Mouse (Mus musculus) liver, embryonic 14.5 days (tissue): ENCODE measurements around the gene Pgghg. TPM values are rescaled to one million over a fixed set of nuclear protein-coding genes. Genes with fewer than 3 reads are reported as not detected.

Experiments used
- ATAC-seq: fragments of 200-750 bp; cut with Nextera tagmentation; 2 replicates; pipeline ENCODE4 v1.8.0; 2017; ENCODE audit warnings: moderate number of reproducible peaks, mild to moderate bottlenecking, moderate library complexity; ENCODE audit not compliant: insufficient read depth
- DNase-seq, 3 experiments: peaks; one replicate each; pipeline ENCODE4 v3.0.0-alpha.2; 2012 to 2013; ENCODE audit warnings: low read depth in 3 of 3, low spot score in 3 of 3
- H3K27ac ChIP-seq: fragments of 300-500 bp; sonication (generic); 2 replicates; pipeline ENCODE4 v1.5.1; 2014; ENCODE audit warnings: moderate library complexity, mild to moderate bottlenecking, control low read depth, inconsistent platforms
- H3K27me3 ChIP-seq: fragments of 300-500 bp; sonication (generic); 2 replicates; pipeline ENCODE4 v1.6.1; 2014; ENCODE audit warnings: mild to moderate bottlenecking, low read length, moderate library complexity; ENCODE audit not compliant: control insufficient read depth, insufficient read depth
- H3K36me3 ChIP-seq: fragments of 300-500 bp; sonication (generic); replicated peaks from 2 replicates; pipeline ENCODE4 v1.6.1; 2014; ENCODE audit warnings: low read depth; ENCODE audit not compliant: control insufficient read depth, insufficient read depth
- H3K4me1 ChIP-seq, 2 experiments: fragments of 200-500 bp in 1 of 2; fragments of 300-500 bp in 1 of 2; sonication (generic) in 1 of 2; replicated peaks; 2 replicates each; pipeline ENCODE4 v1.6.1; 2012 to 2014; ENCODE audit warnings: antibody characterized with exemption in 1 of 2, inconsistent platforms in 1 of 2, low read length in 1 of 2; ENCODE audit not compliant: control insufficient read depth in 2 of 2, insufficient read depth in 2 of 2
- H3K4me2 ChIP-seq: fragments of 300-500 bp; sonication (generic); 2 replicates; pipeline ENCODE4 v1.6.1; 2014; ENCODE audit warnings: low read depth, mild to moderate bottlenecking, control low read depth, moderate library complexity
- H3K4me3 ChIP-seq, 2 experiments: fragments of 200-500 bp in 1 of 2; fragments of 300-500 bp in 1 of 2; sonication (generic) in 1 of 2; 2 replicates each; pipeline ENCODE4 v1.5.1; 2012 to 2014; ENCODE audit warnings: low read depth in 2 of 2, low read length in 2 of 2, mild to moderate bottlenecking in 2 of 2, control low read depth in 1 of 2, inconsistent platforms in 1 of 2, moderate library complexity in 1 of 2; ENCODE audit not compliant: insufficient read depth in 1 of 2
- H3K9ac ChIP-seq: fragments of 300-500 bp; sonication (generic); replicated peaks from 2 replicates; pipeline ENCODE4 v1.6.1; 2014; ENCODE audit warnings: mild to moderate bottlenecking, control low read depth, moderate library complexity
- H3K9me3 ChIP-seq: fragments of 300-500 bp; sonication (generic); 2 replicates; pipeline ENCODE4 v1.6.1; 2016; ENCODE audit warnings: low read length, mixed read lengths; ENCODE audit not compliant: control insufficient read depth
- CTCF ChIP-seq: IDR thresholded peaks from 2 replicates; pipeline ENCODE4 v1.5.1; 2016; ENCODE audit warnings: antibody characterized with exemption, low read depth, control low read depth
- EP300 ChIP-seq: IDR thresholded peaks from 2 replicates; pipeline ENCODE4 v1.6.1; 2016; ENCODE audit warnings: antibody characterized with exemption, low read depth
- WGBS: fragments of 180-500 bp; shearing (Covaris S2); extraction: QIAGEN DNeasy Blood & Tissue Kit; methylation state at CpG from one replicate; pipeline ENCODE4 v1.1.7; 2014; ENCODE audit not compliant: insufficient replicate concordance; 5-methylcytosine and 5-hydroxymethylcytosine counted together
- polyA plus RNA-seq, 2 experiments: library from polyadenylated mRNA; depleted of rRNA in 1 of 2; stranded (reverse) in 1 of 2; unstranded in 1 of 2; fragments of >200 nt; fragmentation: Nextera tagmentation in 1 of 2; extraction: Ambion mirVana in 1 of 2; gene quantifications; 2 replicates each; pipeline versions ENCODE4 v1.2.1 to v1.2.3; 2012 to 2014

The Pgghg gene
- polyA plus RNA-seq, 2 experiments: 4.5 to 7.2 TPM

- Histone ChIP-seq H3K9ac (no peak overlapping the region), H3K9me3 (no peaks in the 10 kb centered on the region), H3K4me2 (no peak overlapping the region), H3K27me3 (no peaks in the 10 kb centered on the region), H3K4me3 (no peak overlapping the region), H3K27ac (no peak overlapping the region), H3K36me3 (no peaks in the 10 kb centered on the region), H3K4me1 (peaks cover 0 to 9% of the 10 kb centered on the region in 2 experiments; a peak in 2 of 4 replicates)
- ATAC-seq (no peak), DNase-seq (no peak)
- 51% methylated on average over 17 of the region's 17 CpGs for WGBS
- TF ChIP-seq CTCF (no peak), EP300 (no peak)
Measured at GRCm38 (mm10) chr7:140987182-140988138, 46.3 kb downstream of the Pgghg start.

- ATAC-seq: no peak
Measured at GRCm38 (mm10) chr7:140989022-140989421, 47.8 kb downstream of the Pgghg start.

GRCm38 (mm10) chr7:140990185-140990584, 49.0 kb downstream of the Pgghg start:
- Histone ChIP-seq H3K27me3 (no peaks in the 10 kb centered on the region), H3K4me2 (no peak overlapping the region), H3K9me3 (no peaks in the 10 kb centered on the region), H3K9ac (no peak overlapping the region), H3K36me3 (no peaks in the 10 kb centered on the region), H3K27ac (no peak overlapping the region), H3K4me3 (no peak overlapping the region), H3K4me1 (peaks cover 0 to 9% of the 10 kb centered on the region in 2 experiments; a peak in 2 of 4 replicates)
- whole genome bisulfite sequencing: 20% methylated on average over 6 of the region's 6 CpGs
- TF ChIP-seq CTCF: no peak
- TF ChIP-seq EP300: no peak
- ATAC-seq: no peak
- no peak for DNase-seq

More at GRCm38 (mm10) chr7:140989022-140989421, 47.8 kb downstream of the Pgghg start:
- no peaks in the 10 kb centered on the region for H3K9me3 ChIP-seq
- TF ChIP-seq CTCF (no peak), EP300 (no peak)
- no peaks in the 10 kb centered on the region for H3K27me3 ChIP-seq
- DNase-seq: no peak
- no peak overlapping the region for H3K4me3 ChIP-seq
- H3K9ac ChIP-seq: no peak overlapping the region
- no peaks in the 10 kb centered on the region for H3K36me3 ChIP-seq
- H3K4me1 ChIP-seq: peaks cover 0 to 9% of the 10 kb centered on the region in 2 experiments; a peak in 2 of 4 replicates
- H3K27ac ChIP-seq: no peak overlapping the region
- H3K4me2 ChIP-seq: no peak overlapping the region
- WGBS: 49% methylated on average over 4 of the region's 4 CpGs

- Histone ChIP-seq H3K9ac (no peak overlapping the region), H3K9me3 (no peaks in the 10 kb centered on the region), H3K27ac (no peak overlapping the region), H3K27me3 (no peaks in the 10 kb centered on the region), H3K4me3 (no peak overlapping the region), H3K4me2 (no peak overlapping the region), H3K36me3 (no peaks in the 10 kb centered on the region), H3K4me1 (peaks cover 0 to 9% of the 10 kb centered on the region in 2 experiments; a peak in 2 of 4 replicates)
- TF ChIP-seq EP300: no peak
- TF ChIP-seq CTCF: no peak
- ATAC-seq: peak; percentile 41; the same call in 1 of the 2 replicates
- WGBS: 21% methylated on average over 5 of the region's 5 CpGs
- no peak for DNase-seq
Measured at GRCm38 (mm10) chr7:140990622-140991021, 49.4 kb downstream of the Pgghg start.

- no peak overlapping the region for H3K4me2 ChIP-seq
- no peaks in the 10 kb centered on the region for H3K27me3 ChIP-seq
- ATAC-seq (no peak), DNase-seq (no peak)
- no peak overlapping the region for H3K27ac ChIP-seq
- no peaks in the 10 kb centered on the region for H3K36me3 ChIP-seq
- H3K4me1 ChIP-seq: peaks cover 0 to 9% of the 10 kb centered on the region in 2 experiments; a peak in 2 of 4 replicates
- TF ChIP-seq EP300 (no peak), CTCF (peak; percentile 44)
- no peak overlapping the region for H3K9ac ChIP-seq
- H3K4me3 ChIP-seq: no peak overlapping the region
- no peaks in the 10 kb centered on the region for H3K9me3 ChIP-seq
- WGBS: 29% methylated on average over 14 of the region's 14 CpGs
Measured at GRCm38 (mm10) chr7:140991117-140991689, 50.0 kb downstream of the Pgghg start.

Other genes with a start within 250 kb of the Pgghg start
- gene Olfr541, start 244.1 kb upstream of the Pgghg start, polyA plus RNA-seq (2012; rRNA removed): not detected in 2 replicates
- not detected in 2 replicates for gene Olfr541, start 244.1 kb upstream of the Pgghg start, polyA plus RNA-seq (2014; fragmentation: Nextera tagmentation; extraction: Ambion mirVana)
- gene Cyp2e1, start 177.7 kb upstream of the Pgghg start, polyA plus RNA-seq (2012; rRNA removed): 0.07 and 0.14 TPM in 2 replicates
- 0.17 and 0.18 TPM in 2 replicates for gene Cyp2e1, start 177.7 kb upstream of the Pgghg start, polyA plus RNA-seq (2014; fragmentation: Nextera tagmentation; extraction: Ambion mirVana)
- 0.08 and 0.09 TPM in 2 replicates for gene Syce1, start 153.5 kb upstream of the Pgghg start, polyA plus RNA-seq (2012; rRNA removed)
- not detected in 2 replicates for gene Syce1, start 153.5 kb upstream of the Pgghg start, polyA plus RNA-seq (2014; fragmentation: Nextera tagmentation; extraction: Ambion mirVana)
- gene Zfp941, start 119.2 kb upstream of the Pgghg start, polyA plus RNA-seq (2012; rRNA removed): 0.06 and 0.10 TPM in 2 replicates
- 0.10 and 0.25 TPM in 2 replicates for gene Zfp941, start 119.2 kb upstream of the Pgghg start, polyA plus RNA-seq (2014; fragmentation: Nextera tagmentation; extraction: Ambion mirVana)
- 8.3 and 9.1 TPM in 2 replicates for gene Urah, start 106.4 kb upstream of the Pgghg start, polyA plus RNA-seq (2012; rRNA removed)
- gene Urah, start 106.4 kb upstream of the Pgghg start, polyA plus RNA-seq (2014; fragmentation: Nextera tagmentation; extraction: Ambion mirVana): 19.3 and 22.8 TPM in 2 replicates
- not detected in 2 replicates for gene Scgb1c1, start 95.8 kb upstream of the Pgghg start, polyA plus RNA-seq (2012; rRNA removed)
- not detected in 2 replicates for gene Scgb1c1, start 95.8 kb upstream of the Pgghg start, polyA plus RNA-seq (2014; fragmentation: Nextera tagmentation; extraction: Ambion mirVana)
- gene Odf3, start 93.6 kb upstream of the Pgghg start, polyA plus RNA-seq (2012; rRNA removed): not detected in 2 replicates
- gene Odf3, start 93.6 kb upstream of the Pgghg start, polyA plus RNA-seq (2014; fragmentation: Nextera tagmentation; extraction: Ambion mirVana): not detected in 2 replicates
- not detected in 2 replicates for gene Gm45785, start 85.1 kb upstream of the Pgghg start, polyA plus RNA-seq (2012; rRNA removed)
- gene Gm45785, start 85.1 kb upstream of the Pgghg start, polyA plus RNA-seq (2014; fragmentation: Nextera tagmentation; extraction: Ambion mirVana): not detected in 2 replicates
- gene Ric8a, start 84.4 kb upstream of the Pgghg start, polyA plus RNA-seq (2012; rRNA removed): 14.4 and 17.9 TPM in 2 replicates
- gene Ric8a, start 84.4 kb upstream of the Pgghg start, polyA plus RNA-seq (2014; fragmentation: Nextera tagmentation; extraction: Ambion mirVana): 19.1 and 19.7 TPM in 2 replicates
- 8.3 and 11.6 TPM in 2 replicates for gene Bet1l, start 83.8 kb upstream of the Pgghg start, polyA plus RNA-seq (2012; rRNA removed)
- 20.6 and 21.1 TPM in 2 replicates for gene Bet1l, start 83.8 kb upstream of the Pgghg start, polyA plus RNA-seq (2014; fragmentation: Nextera tagmentation; extraction: Ambion mirVana)
- gene Psmd13, start 59.4 kb upstream of the Pgghg start, polyA plus RNA-seq (2012; rRNA removed): 39.8 and 50.8 TPM in 2 replicates
- 90.5 and 92.6 TPM in 2 replicates for gene Psmd13, start 59.4 kb upstream of the Pgghg start, polyA plus RNA-seq (2014; fragmentation: Nextera tagmentation; extraction: Ambion mirVana)
- 13.7 and 14.0 TPM in 2 replicates for gene Sirt3, start 59.1 kb upstream of the Pgghg start, polyA plus RNA-seq (2012; rRNA removed)
- gene Sirt3, start 59.1 kb upstream of the Pgghg start, polyA plus RNA-seq (2014; fragmentation: Nextera tagmentation; extraction: Ambion mirVana): 14.4 and 14.7 TPM in 2 replicates
- gene Cox8b, start 40.9 kb upstream of the Pgghg start, polyA plus RNA-seq (2012; rRNA removed): not detected in 2 replicates
- not detected in 2 replicates for gene Cox8b, start 40.9 kb upstream of the Pgghg start, polyA plus RNA-seq (2014; fragmentation: Nextera tagmentation; extraction: Ambion mirVana)
- 6.3 and 6.5 TPM in 2 replicates for gene Nlrp6, start 20.5 kb upstream of the Pgghg start, polyA plus RNA-seq (2012; rRNA removed)
- 2.6 and 3.2 TPM in 2 replicates for gene Nlrp6, start 20.5 kb upstream of the Pgghg start, polyA plus RNA-seq (2014; fragmentation: Nextera tagmentation; extraction: Ambion mirVana)
- gene Ifitm5, start 8.9 kb downstream of the Pgghg start, polyA plus RNA-seq (2012; rRNA removed): 0.17 and 0.33 TPM in 2 replicates
- 0.30 and 0.32 TPM in 2 replicates for gene Ifitm5, start 8.9 kb downstream of the Pgghg start, polyA plus RNA-seq (2014; fragmentation: Nextera tagmentation; extraction: Ambion mirVana)
- gene Gm45717, start 14.5 kb downstream of the Pgghg start, polyA plus RNA-seq (2012; rRNA removed): not detected in 2 replicates
- not detected in 2 replicates for gene Gm45717, start 14.5 kb downstream of the Pgghg start, polyA plus RNA-seq (2014; fragmentation: Nextera tagmentation; extraction: Ambion mirVana)
- gene Ifitm2, start 14.6 kb downstream of the Pgghg start, polyA plus RNA-seq (2012; rRNA removed): 217 and 258 TPM in 2 replicates
- 405 and 432 TPM in 2 replicates for gene Ifitm2, start 14.6 kb downstream of the Pgghg start, polyA plus RNA-seq (2014; fragmentation: Nextera tagmentation; extraction: Ambion mirVana)
- gene Ifitm1, start 25.8 kb downstream of the Pgghg start, polyA plus RNA-seq (2012; rRNA removed): 34.2 and 35.7 TPM in 2 replicates
- gene Ifitm1, start 25.8 kb downstream of the Pgghg start, polyA plus RNA-seq (2014; fragmentation: Nextera tagmentation; extraction: Ambion mirVana): 20.2 and 30.9 TPM in 2 replicates
- 27.8 and 30.8 TPM in 2 replicates for gene Ifitm3, start 69.4 kb downstream of the Pgghg start, polyA plus RNA-seq (2012; rRNA removed)
- gene Ifitm3, start 69.4 kb downstream of the Pgghg start, polyA plus RNA-seq (2014; fragmentation: Nextera tagmentation; extraction: Ambion mirVana): 61.5 and 73.5 TPM in 2 replicates
- 8.3 and 9.2 TPM in 2 replicates for gene Ifitm6, start 76.5 kb downstream of the Pgghg start, polyA plus RNA-seq (2012; rRNA removed)
- gene Ifitm6, start 76.5 kb downstream of the Pgghg start, polyA plus RNA-seq (2014; fragmentation: Nextera tagmentation; extraction: Ambion mirVana): 6.0 and 9.6 TPM in 2 replicates
- not detected in 2 replicates for gene Gm17387, start 87.7 kb downstream of the Pgghg start, polyA plus RNA-seq (2012; rRNA removed)
- not detected in 2 replicates for gene Gm17387, start 87.7 kb downstream of the Pgghg start, polyA plus RNA-seq (2014; fragmentation: Nextera tagmentation; extraction: Ambion mirVana)
- gene B4galnt4, start 119.7 kb downstream of the Pgghg start, polyA plus RNA-seq (2012; rRNA removed): 0.64 and 0.84 TPM in 2 replicates
- 0.39 and 0.68 TPM in 2 replicates for gene B4galnt4, start 119.7 kb downstream of the Pgghg start, polyA plus RNA-seq (2014; fragmentation: Nextera tagmentation; extraction: Ambion mirVana)
- gene Pkp3, start 136.8 kb downstream of the Pgghg start, polyA plus RNA-seq (2012; rRNA removed): 0.33 and 0.51 TPM in 2 replicates
- 0.36 and 0.80 TPM in 2 replicates for gene Pkp3, start 136.8 kb downstream of the Pgghg start, polyA plus RNA-seq (2014; fragmentation: Nextera tagmentation; extraction: Ambion mirVana)
- 9.8 and 10.8 TPM in 2 replicates for gene Sigirr, start 159.2 kb downstream of the Pgghg start, polyA plus RNA-seq (2012; rRNA removed)
- gene Sigirr, start 159.2 kb downstream of the Pgghg start, polyA plus RNA-seq (2014; fragmentation: Nextera tagmentation; extraction: Ambion mirVana): 16.0 and 18.4 TPM in 2 replicates
- gene Ano9, start 176.4 kb downstream of the Pgghg start, polyA plus RNA-seq (2012; rRNA removed): 0.30 and 0.53 TPM in 2 replicates
- 0.24 and 0.27 TPM in 2 replicates for gene Ano9, start 176.4 kb downstream of the Pgghg start, polyA plus RNA-seq (2014; fragmentation: Nextera tagmentation; extraction: Ambion mirVana)
- 72.2 and 72.8 TPM in 2 replicates for gene Ptdss2, start 181.0 kb downstream of the Pgghg start, polyA plus RNA-seq (2012; rRNA removed)
- gene Ptdss2, start 181.0 kb downstream of the Pgghg start, polyA plus RNA-seq (2014; fragmentation: Nextera tagmentation; extraction: Ambion mirVana): 111 and 130 TPM in 2 replicates
- 26.5 and 29.1 TPM in 2 replicates for gene Rnh1, start 231.5 kb downstream of the Pgghg start, polyA plus RNA-seq (2012; rRNA removed)
- 54.6 and 59.7 TPM in 2 replicates for gene Rnh1, start 231.5 kb downstream of the Pgghg start, polyA plus RNA-seq (2014; fragmentation: Nextera tagmentation; extraction: Ambion mirVana)